Mouse (Mus musculus) lung, adult 2 months (tissue): ENCODE data around the gene Hoxb9. TPM values are rescaled to one million over a fixed set of nuclear protein-coding genes. Genes with fewer than 3 reads are reported as not detected.

ENCODE experiments used
- DNase-seq: peaks from one replicate; pipeline ENCODE4 v3.0.0; 2022
- H3K4me1 ChIP-seq: fragments of 200-500 bp; 2 replicates; pipeline ENCODE4 v1.6.1; 2011; ENCODE audit warnings: low read length; ENCODE audit not compliant: control insufficient read depth, insufficient read depth
- H3K4me3 ChIP-seq: fragments of 200-500 bp; replicated peaks from 2 replicates; pipeline ENCODE3; 2011; ENCODE audit warnings: low read depth, mild to moderate bottlenecking, control low read depth, low read length; ENCODE audit errors: extremely low read depth
- CTCF ChIP-seq: fragments of 200-500 bp; IDR thresholded peaks from 2 replicates; pipeline ENCODE4 v1.5.1; 2011; ENCODE audit warnings: mild to moderate bottlenecking, low read length, control low read depth; ENCODE audit not compliant: insufficient read depth
- POLR2A ChIP-seq: fragments of 200-500 bp; IDR thresholded peaks from 2 replicates; pipeline ENCODE4 v1.6.1; 2011; ENCODE audit warnings: low read depth, mild to moderate bottlenecking, control low read depth, low read length, borderline replicate concordance; ENCODE audit errors: extremely low read depth
- WGBS: fragments of 180-500 bp; shearing (Covaris S2); methylation state at CpG from one replicate; pipeline ENCODE4 v1.1.7; 2018; 5-methylcytosine and 5-hydroxymethylcytosine counted together
- polyA plus RNA-seq: library from polyadenylated mRNA; depleted of rRNA; stranded (reverse); fragments of >200 nt; gene quantifications from 2 replicates; pipeline ENCODE4 v1.2.3, GENCODE M21; 2012

Hoxb9 gene
- polyA plus RNA-seq, 1 experiment: not detected

DNA sequence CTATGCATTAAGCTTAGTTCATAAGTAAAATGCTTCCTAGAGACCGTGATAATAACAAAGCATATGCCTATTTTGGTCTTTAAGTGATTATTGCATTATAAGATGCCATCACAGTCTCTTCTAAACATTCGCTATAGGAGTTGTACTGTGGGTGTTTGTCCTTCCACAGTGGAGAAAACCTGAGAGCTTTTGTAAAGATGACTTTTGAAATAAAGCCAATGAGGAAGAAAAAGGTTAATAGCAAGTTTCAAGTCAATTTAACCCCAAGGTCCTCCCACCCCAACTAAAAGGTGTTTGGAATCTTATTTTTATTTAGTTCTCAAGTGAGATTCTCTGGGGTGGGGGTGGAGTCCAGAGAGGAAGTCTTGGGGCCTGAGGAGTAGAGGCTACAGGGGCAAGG lies 41.9 kb downstream of the Hoxb9 start:
- TF ChIP-seq CTCF (no peak), POLR2A (no peak)
- Histone ChIP-seq H3K4me3 (no peak overlapping the region), H3K4me1 (peaks cover 18% of the 10 kb centered on the region)
- no peak for DNase-seq
- 74% methylated on average over 2 of the region's 2 CpGs for WGBS

GRCm38 (mm10) chr11:96313806-96314428 lies 42.7 kb downstream of the Hoxb9 start:
- DNase-seq: no peak
- 30% methylated on average over 12 of the region's 12 CpGs for WGBS
- Histone ChIP-seq H3K4me3 (peak overlapping the region; percentile 6), H3K4me1 (peaks cover 14% of the 10 kb centered on the region)
- TF ChIP-seq POLR2A: no peak
- TF ChIP-seq CTCF: no peak

DNA sequence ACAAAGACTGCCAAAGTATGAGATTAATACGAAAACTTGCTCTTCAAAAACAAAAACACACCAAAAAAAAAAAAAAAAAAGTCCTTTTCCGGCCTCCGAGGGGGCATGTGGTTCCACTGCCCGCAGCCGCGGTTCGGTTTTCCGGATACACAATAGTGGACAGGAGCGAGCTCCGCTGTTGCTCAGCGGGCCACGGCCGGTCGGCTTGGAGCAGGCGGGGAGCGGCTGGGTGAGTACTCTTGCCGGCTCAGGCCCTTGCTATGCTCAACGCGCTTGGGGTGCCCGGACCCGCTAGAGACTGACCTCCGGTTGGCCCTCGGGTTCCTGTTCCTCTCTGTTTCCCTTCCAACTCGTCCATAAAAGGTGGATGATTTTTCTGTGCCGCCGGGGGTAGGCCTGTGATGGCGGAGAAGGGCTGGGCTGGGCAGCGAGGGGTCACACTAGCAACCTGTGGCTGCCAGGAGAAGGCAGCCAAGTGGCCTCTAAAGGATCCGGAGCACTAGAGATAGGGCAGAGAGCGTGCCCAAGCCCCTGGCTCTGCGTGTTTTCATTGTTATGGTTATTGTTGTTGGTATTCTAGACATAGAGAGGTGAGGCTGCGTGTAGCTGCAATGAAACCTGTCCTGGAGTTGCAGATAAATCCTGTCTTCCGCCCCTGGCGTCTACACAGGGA lies 43.5 kb downstream of the Hoxb9 start:
- Histone ChIP-seq H3K4me3 (peak overlapping the region; percentile 64), H3K4me1 (peaks cover 11% of the 10 kb centered on the region; the same call in 1 of the 2 replicates)
- peak; percentile 53 for DNase-seq
- peak; percentile 46; the same call in 1 of the 2 replicates for TF ChIP-seq POLR2A
- TF ChIP-seq CTCF: no peak
- WGBS: 3% methylated on average over 34 of the region's 34 CpGs

DNA sequence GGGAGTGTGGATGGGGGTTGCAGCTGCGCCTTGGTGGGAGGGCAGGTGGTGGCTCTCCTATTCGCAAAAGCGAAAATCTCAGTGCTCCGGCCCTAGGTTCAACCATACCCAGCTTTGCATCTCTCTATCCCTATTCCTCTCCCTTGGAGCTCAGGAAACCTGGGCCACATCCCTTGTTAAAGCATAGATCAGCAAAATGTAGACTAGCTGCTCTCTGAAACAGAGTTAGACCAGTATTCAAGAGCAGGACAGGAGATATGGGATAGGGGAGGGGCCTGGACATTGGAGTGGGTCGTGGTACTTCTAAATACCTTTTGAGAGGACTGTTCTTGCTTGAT lies 44.1 kb downstream of the Hoxb9 start:
- peak overlapping the region; percentile 64 for H3K4me3 ChIP-seq
- TF ChIP-seq CTCF (no peak), POLR2A (no peak; the same call in 1 of the 2 replicates)
- 15% methylated on average over 5 of the region's 5 CpGs for WGBS
- no peak for DNase-seq
- peaks cover 11% of the 10 kb centered on the region; the same call in 1 of the 2 replicates for H3K4me1 ChIP-seq

DNA sequence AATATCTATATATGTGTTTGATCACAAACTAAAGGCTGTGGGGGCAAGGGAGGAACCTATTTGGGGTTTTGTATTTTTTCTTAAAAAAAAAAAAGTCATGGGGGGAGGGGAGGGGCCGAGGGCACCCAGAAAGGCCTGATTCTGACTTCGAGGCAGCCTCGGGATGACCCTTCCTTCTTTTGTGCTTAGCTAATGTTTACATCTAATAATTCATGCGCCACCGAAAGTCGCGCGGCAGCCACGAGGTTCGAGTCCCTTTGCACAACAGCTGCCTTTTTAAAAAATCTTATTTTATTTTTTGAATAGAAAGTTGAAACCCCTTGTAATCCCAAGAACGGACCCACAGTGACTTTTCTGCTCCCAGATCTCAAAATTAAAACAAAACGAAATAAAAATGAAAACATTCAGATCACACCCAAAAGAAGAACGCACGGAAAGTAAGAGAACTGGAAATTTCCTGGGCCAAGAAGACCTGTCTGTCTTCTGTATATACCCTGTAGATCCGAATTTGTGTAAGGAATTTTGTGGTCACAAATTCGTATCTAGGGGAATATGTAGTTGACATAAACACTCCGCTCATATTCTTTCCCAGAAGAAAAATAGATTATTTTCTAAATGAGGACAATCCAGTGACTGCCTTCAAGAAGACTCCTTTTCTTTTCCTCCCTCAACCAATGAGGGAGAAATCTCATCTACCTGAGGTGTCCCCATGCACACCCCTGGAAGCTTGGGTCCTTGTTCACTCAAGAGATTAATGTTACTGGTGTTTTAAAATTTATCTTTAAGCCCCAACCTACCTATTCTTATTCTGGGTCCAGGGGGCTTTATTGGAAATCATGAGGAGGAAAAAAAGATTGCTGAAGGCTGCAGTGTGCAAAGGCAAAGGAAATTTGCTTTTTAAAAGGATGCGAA lies 45.7 kb downstream of the Hoxb9 start:
- TF ChIP-seq CTCF (no peak), POLR2A (no peak)
- WGBS: 36% methylated on average over 18 of the region's 18 CpGs

DNA sequence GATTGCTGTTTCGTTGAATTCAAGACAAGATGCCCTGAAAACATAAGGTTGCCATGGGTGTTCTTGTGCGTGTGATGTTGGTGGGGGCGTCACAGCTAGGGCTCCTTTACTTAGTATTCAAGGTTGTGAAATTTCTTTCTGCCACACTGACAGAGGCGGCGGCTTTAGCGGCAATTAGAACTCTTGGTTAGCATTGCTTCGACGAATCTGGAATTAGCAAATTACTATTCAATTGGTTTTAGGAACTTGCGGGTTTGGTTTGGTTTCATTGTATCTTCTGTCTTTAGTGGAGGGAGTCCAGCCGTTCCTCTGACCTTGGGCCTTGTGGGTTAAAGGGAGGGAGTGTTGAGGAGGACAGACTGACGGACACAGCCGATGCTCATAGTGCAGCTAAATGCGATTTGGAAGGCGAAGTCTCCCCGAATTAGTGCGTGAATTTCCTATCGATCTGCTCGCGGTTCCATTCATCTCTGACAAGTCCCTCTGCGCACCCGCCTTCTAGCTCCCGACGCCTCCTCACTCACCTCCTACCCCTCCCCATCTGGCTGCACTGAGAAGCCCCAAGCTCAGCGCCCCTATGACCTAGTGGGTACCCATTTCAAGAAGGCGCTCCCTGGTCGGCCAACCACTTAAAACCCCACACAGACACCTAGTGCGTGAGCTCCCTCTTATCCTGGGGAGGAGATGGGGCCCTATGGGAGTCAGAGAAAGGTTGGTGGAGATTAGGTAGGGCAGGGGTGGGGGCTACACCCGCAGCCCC lies 46.5 kb downstream of the Hoxb9 start, which contains the start of gene Hoxb4:
Gene Hoxb4, plus strand, starts transcription at position 660 of the 760 bp plus-strand sequence.
- WGBS: 16% methylated on average over 28 of the region's 28 CpGs
- Histone ChIP-seq H3K4me3 (peak within 1 kb of the TSS; percentile 86), H3K4me1 (peaks cover 6% of the 10 kb centered on the region; the same call in 1 of the 2 replicates)
- DNase-seq: no peak
- TF ChIP-seq CTCF (no peak), POLR2A (no peak)

More for the DNA sequence above, 45.7 kb downstream of the Hoxb9 start:
- no peak overlapping the region for H3K4me3 ChIP-seq
- no peak for DNase-seq
- peaks cover 6% of the 10 kb centered on the region; the same call in 1 of the 2 replicates for H3K4me1 ChIP-seq

DNA sequence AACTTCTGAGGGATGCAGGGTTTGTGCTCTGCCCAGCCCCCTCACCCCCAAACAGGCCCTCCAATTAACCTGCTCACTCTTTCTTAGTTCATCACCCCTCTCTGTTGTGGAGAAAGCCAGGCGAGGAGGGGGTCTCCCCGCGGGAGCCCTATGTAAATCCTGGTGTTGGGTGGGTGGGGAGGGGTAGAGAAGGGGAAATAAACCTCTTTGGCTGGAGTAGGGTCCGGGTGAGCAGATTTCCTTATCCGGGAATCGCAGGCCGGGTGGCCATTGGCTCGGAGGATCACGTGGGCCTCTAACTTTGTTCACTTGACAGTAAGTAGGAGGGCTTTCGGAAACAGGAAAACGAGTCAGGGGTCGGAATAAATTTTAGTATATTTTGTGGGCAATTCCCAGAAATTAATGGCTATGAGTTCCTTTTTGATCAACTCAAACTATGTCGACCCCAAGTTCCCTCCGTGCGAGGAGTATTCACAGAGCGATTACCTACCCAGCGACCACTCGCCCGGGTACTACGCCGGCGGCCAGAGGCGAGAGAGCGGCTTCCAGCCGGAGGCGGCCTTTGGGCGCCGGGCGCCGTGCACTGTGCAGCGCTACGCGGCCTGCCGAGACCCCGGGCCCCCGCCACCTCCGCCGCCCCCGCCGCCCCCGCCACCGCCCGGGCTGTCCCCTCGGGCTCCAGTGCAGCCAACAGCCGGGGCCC lies 47.3 kb downstream of the Hoxb9 start:
- H3K4me3 ChIP-seq: peak overlapping the region; percentile 86
- no peak for TF ChIP-seq POLR2A
- no peak for TF ChIP-seq CTCF
- H3K4me1 ChIP-seq: peaks cover 3% of the 10 kb centered on the region; the same call in 1 of the 2 replicates
- DNase-seq: peak; percentile 44
- WGBS: 2% methylated on average over 35 of the region's 45 CpGs
